Mouse (Mus musculus) gastrocnemius, adult 8-10 months (tissue): Measurements from ENCODE around the gene Cd24a. TPM values are rescaled to one million over a fixed set of nuclear protein-coding genes. Genes with fewer than 3 reads are reported as not detected.

Source experiments
- DNase-seq, 2 experiments: peaks; one replicate each; pipeline ENCODE4 v3.0.0; 2022; ENCODE audit warnings: low spot score in 2 of 2
- total RNA-seq, 4 experiments: library from RNA; stranded (reverse); gene quantifications; 2 replicates each; pipeline ENCODE4 v1.2.4; 2022

The Cd24a gene
- total RNA-seq, 4 experiments from 2014 or later, result 187 to 252 (median 190) TPM

GRCm38 (mm10) chr10:43581260-43581659, 3.2 kb downstream of the Cd24a start:
- no peak for DNase-seq

DNA sequence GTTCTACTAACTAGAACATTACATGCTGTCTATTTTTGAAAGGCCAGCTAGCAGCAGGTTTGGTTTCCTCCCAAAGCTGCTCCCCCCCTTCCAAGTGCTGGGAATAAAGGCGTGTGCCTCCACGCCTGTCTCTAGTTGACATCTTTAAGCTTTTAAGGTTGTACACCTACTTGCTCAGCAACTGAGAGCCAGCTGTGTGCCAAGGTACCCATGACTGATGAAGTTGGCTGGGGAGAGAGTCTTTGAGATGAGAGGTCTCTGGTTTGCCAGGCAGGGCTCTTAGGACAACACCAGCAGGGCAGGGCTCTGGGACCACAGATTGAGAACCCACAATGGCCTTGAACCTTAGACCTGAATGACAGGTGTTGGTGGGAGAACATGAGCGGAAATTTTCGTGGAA, 6.5 kb downstream of the Cd24a start:
- DNase-seq, result no peak

DNA sequence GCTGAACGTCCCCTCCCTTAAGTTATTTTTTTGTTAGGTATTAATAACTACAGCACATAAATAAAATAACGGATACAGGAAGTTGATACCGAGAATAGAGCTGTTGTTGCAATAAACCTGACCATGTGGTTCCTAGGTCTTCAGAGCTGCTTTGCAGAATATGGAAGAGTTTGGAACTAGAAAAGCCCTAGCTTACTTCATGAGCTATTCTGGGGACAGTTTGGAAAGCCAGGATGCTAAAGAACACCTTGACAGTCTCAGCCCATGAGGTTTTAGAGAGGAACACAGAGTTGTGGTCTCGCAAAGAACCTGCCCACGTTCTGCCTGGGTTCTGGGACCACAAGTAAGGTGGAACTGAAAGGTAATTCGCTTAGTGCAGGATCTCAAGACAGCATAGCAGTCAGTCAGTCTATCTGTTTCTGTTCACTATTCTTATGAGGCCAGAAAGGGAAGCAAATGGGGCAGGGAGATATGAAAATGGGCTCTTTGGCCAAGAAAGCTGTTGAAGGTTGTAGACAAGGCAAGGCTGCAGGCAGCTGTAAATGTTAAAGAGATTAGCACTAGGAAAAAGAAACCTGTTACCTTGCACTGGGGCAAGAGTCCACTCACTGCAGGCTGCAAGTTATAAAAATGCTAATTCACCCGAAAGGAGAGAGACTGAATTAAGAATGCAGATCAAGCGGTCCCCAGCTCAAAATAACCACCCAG, 10.5 kb downstream of the Cd24a start:
- no peak for DNase-seq

- DNase-seq, result no peak
Measured at GRCm38 (mm10) chr10:43591477-43591876, 13.4 kb downstream of the Cd24a start.

DNA sequence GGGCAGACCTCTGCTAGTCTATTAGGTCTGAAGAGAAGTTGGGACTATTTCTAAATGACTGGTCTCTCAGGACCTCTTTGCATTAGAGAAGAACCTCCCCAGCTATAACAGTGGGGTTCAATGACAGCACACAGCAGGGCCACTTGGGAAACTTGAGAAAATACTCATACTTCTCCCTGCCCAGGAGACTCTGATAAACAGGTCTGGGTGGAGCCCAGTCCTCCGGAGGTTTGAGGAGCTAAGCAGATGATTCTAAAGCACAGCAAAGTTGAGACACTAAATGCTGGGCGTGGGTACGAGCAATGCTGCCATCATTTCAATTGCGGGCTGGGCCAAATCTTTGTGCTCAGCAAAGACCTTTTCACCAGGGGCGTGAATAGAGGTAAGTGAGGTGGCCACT, 15.1 kb downstream of the Cd24a start:
- no peak for DNase-seq

GRCm38 (mm10) chr10:43594187-43594586, 16.1 kb downstream of the Cd24a start:
- no peak for DNase-seq

DNA sequence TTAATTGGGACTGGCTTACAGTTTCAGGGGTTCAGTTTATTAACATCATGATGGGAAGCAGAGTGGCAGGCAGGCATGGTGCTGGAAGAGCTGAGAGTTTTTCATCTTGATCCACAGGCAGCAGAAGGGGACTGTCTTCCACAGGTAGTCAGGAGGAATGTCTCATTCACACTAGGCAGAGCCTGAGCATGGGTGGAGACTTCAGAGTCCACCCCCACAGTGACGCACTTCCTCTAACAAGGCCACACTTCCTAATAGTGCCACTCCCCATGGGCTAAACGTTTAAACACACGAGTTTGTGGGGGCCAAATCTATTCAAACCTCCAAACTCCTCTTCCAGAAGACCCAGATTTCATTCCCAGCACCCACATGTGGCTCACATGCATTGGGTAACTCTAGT, 16.8 kb downstream of the Cd24a start:
- DNase-seq, result no peak

- DNase-seq, result no peak
Measured at GRCm38 (mm10) chr10:43598067-43598726, 20.1 kb downstream of the Cd24a start.

- no peak for DNase-seq
Measured at GRCm38 (mm10) chr10:43601039-43601438, 23.0 kb downstream of the Cd24a start.

DNA sequence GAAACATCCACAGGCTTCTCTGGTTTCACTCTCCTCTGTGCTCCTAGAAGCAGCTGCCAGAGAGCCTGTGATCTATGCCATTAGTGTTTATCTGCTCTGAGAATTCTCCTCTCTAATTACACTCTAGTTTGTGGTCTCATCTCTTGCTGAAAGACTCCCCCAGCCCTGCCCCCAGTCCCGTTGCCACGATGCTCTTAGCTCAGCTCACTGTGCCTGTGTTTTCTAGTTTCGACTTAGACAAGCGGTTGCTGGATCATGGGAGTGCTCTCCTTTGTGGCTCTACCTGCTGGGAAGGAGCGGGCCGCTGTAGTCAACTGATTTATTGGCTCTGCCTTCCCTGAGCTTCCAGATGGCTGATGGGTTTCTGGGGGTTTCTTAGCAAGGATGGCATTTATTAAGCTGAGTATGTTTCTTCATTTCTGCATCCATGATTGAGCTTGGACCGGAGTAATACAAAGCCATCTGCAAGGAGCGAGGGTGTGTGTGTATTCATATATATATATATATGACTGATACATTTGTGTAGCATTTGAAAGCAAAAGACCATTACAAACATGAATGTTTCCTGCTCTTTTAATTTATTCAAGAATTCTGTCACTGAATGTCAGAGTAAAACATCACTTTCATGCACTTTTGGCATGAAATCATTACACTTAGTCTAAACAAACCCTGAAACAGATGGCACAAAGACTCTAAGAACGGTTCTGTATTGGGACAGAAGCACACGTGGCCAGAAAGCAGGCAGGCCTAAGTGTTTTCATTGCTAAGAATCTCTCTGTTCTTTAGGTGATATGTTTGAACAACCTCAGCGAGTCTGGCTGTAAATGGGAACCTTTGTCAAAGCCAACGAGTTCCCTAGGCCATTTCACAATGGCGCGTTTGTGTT, 23.7 kb downstream of the Cd24a start:
- DNase-seq, result no peak

GRCm38 (mm10) chr10:43603975-43604686, 26.0 kb downstream of the Cd24a start:
- DNase-seq, result no peak

DNA sequence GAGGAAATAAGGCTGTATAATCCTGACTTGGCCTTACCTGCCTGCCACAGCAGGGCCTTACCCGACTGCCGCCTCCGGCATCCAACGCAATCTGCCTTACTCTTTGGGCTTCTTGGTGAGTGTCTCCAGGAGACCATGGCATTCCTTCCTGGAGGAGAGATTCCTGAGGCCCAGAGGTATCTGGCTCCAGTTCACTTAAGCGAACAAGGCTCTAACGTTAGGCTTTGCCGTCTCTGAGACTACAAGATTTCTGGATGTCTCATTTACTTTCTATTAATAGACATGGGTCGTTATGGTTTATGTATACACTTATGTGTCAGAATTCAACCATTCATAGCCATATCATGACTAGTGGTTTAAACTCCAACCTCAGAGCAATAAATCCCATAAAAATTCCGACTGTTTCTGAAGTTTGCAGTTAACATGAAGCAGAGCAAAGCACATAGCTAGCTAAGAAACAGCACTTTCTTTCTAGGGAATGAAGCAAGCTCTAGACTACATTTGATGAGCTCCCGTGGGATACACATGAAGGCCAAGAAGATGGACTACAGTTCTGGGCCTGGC, 26.7 kb downstream of the Cd24a start:
- no peak for DNase-seq

- no peak for DNase-seq
Measured at GRCm38 (mm10) chr10:43605901-43606300, 27.8 kb downstream of the Cd24a start.

- DNase-seq, result no peak
Measured at GRCm38 (mm10) chr10:43609507-43609906, 31.4 kb downstream of the Cd24a start.

DNA sequence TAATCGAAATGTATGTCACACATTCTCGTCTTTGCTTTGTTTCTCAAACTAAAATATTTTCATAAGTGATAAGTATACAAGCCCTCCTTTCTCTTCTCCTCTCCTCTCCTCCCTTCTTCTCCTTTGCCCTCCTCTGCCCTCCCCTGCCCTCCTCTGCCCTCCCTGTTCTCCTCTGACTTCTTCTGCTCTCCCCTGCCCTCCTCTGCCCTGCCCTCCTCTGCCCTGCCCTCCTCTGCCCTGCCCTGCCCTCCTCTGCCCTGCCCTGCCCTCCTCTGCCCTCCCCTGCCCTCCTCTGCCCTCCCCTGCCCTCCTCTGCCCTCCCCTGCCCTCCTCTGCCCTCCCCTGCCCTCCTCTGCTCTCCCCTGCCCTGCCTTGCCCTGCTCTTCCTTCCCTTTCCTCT, 31.9 kb downstream of the Cd24a start:
- DNase-seq, result no peak

DNA sequence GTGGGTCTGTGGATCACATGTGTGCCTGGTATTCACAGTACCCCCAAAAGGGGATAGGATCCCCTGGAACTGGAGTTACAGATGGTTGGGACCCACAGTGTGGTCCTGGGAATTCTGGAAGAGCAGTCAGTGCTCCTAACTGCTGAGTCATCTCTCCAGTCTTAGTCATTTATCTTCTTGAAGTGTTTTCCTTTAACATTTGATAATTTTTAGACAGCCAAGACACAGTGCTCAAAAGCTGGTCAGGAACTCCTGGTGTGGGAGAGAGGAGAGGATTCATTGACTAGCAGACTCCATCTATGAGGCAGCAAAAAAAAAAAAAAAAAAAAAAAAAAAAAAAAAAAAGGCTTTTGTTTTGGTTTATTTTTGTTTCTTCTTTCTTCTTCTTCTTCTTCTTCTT, 33.0 kb downstream of the Cd24a start:
- no peak for DNase-seq

- DNase-seq, result no peak
Measured at GRCm38 (mm10) chr10:43619059-43619531, 41.0 kb downstream of the Cd24a start.

DNA sequence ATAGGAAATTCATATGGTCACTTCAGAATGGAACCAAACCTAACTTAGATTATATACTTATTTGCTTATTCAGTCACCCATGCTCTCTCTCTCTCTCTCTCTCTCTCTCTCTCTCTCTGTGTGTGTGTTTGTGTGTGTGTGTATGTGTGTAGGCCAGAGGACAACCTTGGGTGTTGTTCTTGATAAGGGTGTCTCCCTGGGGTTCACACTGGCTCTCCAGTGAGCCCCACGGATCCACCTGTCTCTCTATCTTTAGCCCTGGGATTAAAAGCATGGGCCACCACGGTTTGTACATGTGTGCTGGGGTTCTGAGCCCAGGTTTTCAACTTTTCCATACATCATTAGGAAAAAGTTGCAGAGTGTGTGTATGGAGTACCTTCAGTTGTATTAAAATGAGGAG, 41.9 kb downstream of the Cd24a start:
- no peak for DNase-seq

DNA sequence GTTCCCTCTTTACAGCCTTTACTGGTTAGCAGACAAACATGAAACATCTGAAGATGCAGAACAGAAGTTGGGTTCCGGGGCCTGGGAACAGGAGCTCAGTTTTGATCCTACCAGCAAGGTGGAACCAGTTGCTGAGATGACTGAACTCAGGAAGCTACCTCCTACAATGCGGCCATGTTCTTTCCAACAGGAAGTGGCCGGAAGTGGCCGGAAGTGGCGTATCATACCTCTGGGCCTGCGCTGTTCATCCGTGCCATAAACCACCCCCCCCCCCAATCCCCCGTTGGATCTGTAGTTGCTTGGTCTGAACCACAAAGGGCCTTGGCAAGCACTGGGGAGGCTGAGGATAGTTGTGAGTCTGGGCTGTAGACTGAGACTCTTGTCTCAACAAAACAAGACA, 45.4 kb downstream of the Cd24a start:
- DNase-seq, result no peak

- no peak for DNase-seq
Measured at GRCm38 (mm10) chr10:43624362-43624761, 46.3 kb downstream of the Cd24a start.

- DNase-seq, result no peak
Measured at GRCm38 (mm10) chr10:43624791-43625398, 46.8 kb downstream of the Cd24a start.
